Mouse (Mus musculus) liver, postnatal 0 days (tissue): Measurements from ENCODE around the gene Rtkn2.

ENCODE experiments used
- CTCF ChIP-seq: sonication (generic); IDR thresholded peaks from 2 replicates; pipeline ENCODE4 v1.5.1; 2016; ENCODE audit warnings: antibody characterized with exemption, low read depth
- EP300 ChIP-seq: IDR thresholded peaks from 2 replicates; pipeline ENCODE4 v1.6.1; 2016; ENCODE audit warnings: antibody characterized with exemption, low read depth, mild to moderate bottlenecking

GRCm38 (mm10) chr10:67936944-67937343 is 42.4 kb upstream of the Rtkn2 start:
- TF ChIP-seq EP300 (no peak), CTCF (no peak)
